Mouse (Mus musculus) testis, adult 2 months (tissue): ENCODE data around the gene Mlf2. TPM values are rescaled to one million over a fixed set of nuclear protein-coding genes. Genes with fewer than 3 reads are reported as not detected.
A peak's percentile ranks its signal among the peaks of the same experiment; 100 is the strongest.
"Not testable (repeated sequence)": the region's sequence is repeated elsewhere in the genome, so short reads cannot be mapped to it uniquely, and the experiment has no call there.

Experiments
- H3K27ac ChIP-seq: fragments of 200-500 bp; 2 replicates; pipeline ENCODE4 v1.5.1; 2012; ENCODE audit warnings: low read depth, low read length; ENCODE audit not compliant: control insufficient read depth, insufficient read depth
- H3K27me3 ChIP-seq: fragments of 200-500 bp; 2 replicates; pipeline ENCODE4 v1.6.1; 2012; ENCODE audit warnings: mild to moderate bottlenecking, low read length, moderate library complexity; ENCODE audit not compliant: control insufficient read depth, insufficient read depth
- H3K36me3 ChIP-seq: fragments of 200-500 bp; 2 replicates; pipeline ENCODE4 v1.6.1; 2012; ENCODE audit warnings: mild to moderate bottlenecking, low read length; ENCODE audit not compliant: control insufficient read depth, insufficient read depth
- H3K4me1 ChIP-seq: fragments of 200-500 bp; 2 replicates; pipeline ENCODE4 v1.6.1; 2012; ENCODE audit warnings: low read length; ENCODE audit not compliant: control insufficient read depth, insufficient read depth
- H3K4me3 ChIP-seq: fragments of 200-500 bp; 2 replicates; pipeline ENCODE4 v1.5.1; 2012; ENCODE audit warnings: low read depth, mild to moderate bottlenecking, low read length, moderate library complexity, mixed read lengths; ENCODE audit not compliant: control insufficient read depth
- CTCF ChIP-seq: fragments of 200-500 bp; IDR thresholded peaks from 2 replicates; pipeline ENCODE4 v1.5.1; 2012; ENCODE audit warnings: low read depth, mild to moderate bottlenecking, inconsistent platforms, low read length, moderate library complexity; ENCODE audit not compliant: control insufficient read depth, insufficient read depth, insufficient replicate concordance
- POLR2A ChIP-seq: fragments of 200-500 bp; IDR thresholded peaks from 2 replicates; pipeline ENCODE4 v1.6.1; 2012; ENCODE audit warnings: low read depth, mild to moderate bottlenecking, inconsistent platforms, low read length, moderate library complexity; ENCODE audit not compliant: control insufficient read depth
- polyA plus RNA-seq: library from polyadenylated mRNA; depleted of rRNA; stranded (reverse); fragments of >200 nt; gene quantifications from 2 replicates; pipeline ENCODE4 v1.2.3, GENCODE M21; 2012

Gene Mlf2
- polyA plus RNA-seq, 1 experiment, result 75.4 TPM

- Histone ChIP-seq H3K4me3 (no peak overlapping the region), H3K27ac (no peak overlapping the region), H3K36me3 (no peaks in the 10 kb centered on the region), H3K4me1 (no peaks in the 10 kb centered on the region), H3K27me3 (no peaks in the 10 kb centered on the region)
- no peak for TF ChIP-seq POLR2A
- TF ChIP-seq CTCF, result no peak
Measured at GRCm38 (mm10) chr6:124890997-124891396, 40.2 kb upstream of the Mlf2 start.

DNA sequence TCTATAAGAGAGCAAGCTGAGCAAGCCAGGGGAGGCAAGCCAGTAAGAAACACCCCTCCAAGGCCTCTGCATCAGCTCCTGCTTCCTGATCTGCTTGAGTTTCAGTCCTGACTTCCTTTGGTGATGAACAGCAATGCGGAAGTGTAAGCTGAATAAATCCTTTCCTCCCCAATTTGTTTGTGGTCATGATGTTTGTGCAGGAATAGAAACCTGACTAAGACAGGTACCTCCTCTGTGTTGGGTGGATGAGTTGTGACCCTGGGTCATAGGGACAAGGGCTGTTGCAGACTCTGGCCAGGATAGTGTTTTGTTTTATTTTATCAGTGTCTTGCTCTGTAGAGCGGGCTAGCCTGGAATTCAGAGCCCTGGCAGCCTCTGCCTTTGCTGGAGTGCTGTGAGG is 37.1 kb upstream of the Mlf2 start:
- H3K36me3 ChIP-seq, H3K27me3 ChIP-seq, H3K4me3 ChIP-seq, H3K27ac ChIP-seq, H3K4me1 ChIP-seq: not testable (repeated sequence)

DNA sequence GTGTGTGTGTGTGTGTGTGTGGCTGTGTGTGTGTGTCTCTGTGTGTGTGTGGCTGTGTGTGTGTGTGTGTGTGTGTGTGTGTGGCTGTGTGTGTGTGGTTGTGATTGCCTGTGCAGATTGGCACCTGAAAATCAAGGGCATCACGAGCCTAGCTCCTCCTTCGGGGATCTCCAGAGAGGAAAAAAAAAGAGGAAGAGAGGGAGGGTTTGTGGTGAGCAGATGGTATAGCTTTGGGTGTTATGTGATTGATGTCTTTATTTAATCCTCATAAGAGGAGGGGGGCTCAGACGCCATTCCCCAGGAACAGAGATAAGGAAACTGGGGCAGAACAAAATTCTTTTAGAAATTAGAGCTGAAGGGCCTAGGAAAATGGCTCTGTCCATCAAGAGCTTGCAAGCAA is 32.8 kb upstream of the Mlf2 start:
- Histone ChIP-seq H3K36me3 (no peaks in the 10 kb centered on the region), H3K27me3 (no peaks in the 10 kb centered on the region), H3K27ac (no peak overlapping the region), H3K4me3 (no peak overlapping the region), H3K4me1 (peaks cover under 1% of the 10 kb centered on the region)
- TF ChIP-seq POLR2A (no peak), CTCF (no peak)

GRCm38 (mm10) chr6:124900056-124900800 is 31.0 kb upstream of the Mlf2 start:
- no peak for TF ChIP-seq CTCF
- TF ChIP-seq POLR2A, result no peak
- Histone ChIP-seq H3K27me3 (no peaks in the 10 kb centered on the region), H3K4me1 (peaks cover 16% of the 10 kb centered on the region), H3K36me3 (no peaks in the 10 kb centered on the region), H3K4me3 (no peak overlapping the region), H3K27ac (no peak overlapping the region)

- Histone ChIP-seq H3K27ac (no peak overlapping the region), H3K36me3 (no peaks in the 10 kb centered on the region), H3K27me3 (no peaks in the 10 kb centered on the region), H3K4me3 (no peak overlapping the region; the same call in 1 of the 2 replicates), H3K4me1 (peaks cover 19% of the 10 kb centered on the region)
- TF ChIP-seq POLR2A (no peak), CTCF (no peak)
Measured at GRCm38 (mm10) chr6:124900801-124901480, 30.2 kb upstream of the Mlf2 start.

DNA sequence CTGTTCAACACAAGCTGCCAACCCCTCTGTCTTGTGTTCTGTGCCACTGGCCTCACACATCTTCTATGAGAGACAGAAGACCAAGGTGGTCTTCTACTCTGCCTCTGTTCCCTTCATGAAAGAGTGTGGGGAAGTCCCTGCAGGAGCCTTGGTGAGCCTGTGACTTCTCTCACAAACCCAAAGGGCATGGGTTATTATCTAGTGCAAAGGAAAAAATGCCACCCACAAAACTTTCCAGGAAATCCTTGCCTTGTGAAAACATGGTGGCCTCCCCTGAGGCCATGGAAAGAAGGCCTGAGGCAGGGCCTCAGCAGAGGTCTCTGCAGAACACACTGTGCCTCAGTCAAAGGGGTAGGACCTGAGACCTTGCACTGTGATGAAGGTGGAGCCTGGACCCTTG is 29.3 kb upstream of the Mlf2 start:
- H3K4me1 ChIP-seq, result peaks cover 19% of the 10 kb centered on the region
- no peak overlapping the region for H3K4me3 ChIP-seq
- H3K27me3 ChIP-seq, result no peaks in the 10 kb centered on the region
- H3K27ac ChIP-seq, result no peak overlapping the region
- TF ChIP-seq POLR2A, result no peak
- TF ChIP-seq CTCF, result no peak
- no peaks in the 10 kb centered on the region for H3K36me3 ChIP-seq

DNA sequence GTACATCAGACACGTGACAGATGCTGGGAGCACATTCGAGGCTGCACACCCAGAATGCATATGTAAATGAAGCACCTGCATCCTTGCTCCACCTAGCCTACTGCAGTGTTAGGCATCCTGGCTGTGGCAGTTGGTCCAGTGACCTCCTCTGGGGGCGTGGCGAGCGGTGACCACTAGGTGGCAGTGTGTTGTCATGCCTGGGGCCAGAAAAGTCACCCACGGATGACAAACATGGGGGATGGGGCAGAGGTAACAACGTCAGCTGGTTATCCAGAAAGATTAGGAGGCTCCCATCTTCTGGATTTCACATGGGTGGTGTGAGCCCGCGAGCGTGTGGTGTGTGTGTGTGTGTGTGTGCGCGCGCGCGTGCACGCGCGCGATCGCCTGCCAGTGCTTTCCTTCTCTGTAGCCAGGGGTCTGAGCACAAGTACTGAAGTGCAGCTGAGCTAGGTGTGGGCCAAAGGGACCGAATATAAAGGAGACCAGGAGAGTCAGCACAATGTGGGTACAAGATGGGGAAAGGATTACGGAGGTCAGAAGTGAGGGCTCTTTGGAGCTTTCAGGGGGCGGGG is 27.5 kb upstream of the Mlf2 start:
- Histone ChIP-seq H3K4me1 (peaks cover 19% of the 10 kb centered on the region), H3K36me3 (no peaks in the 10 kb centered on the region), H3K27me3 (no peaks in the 10 kb centered on the region), H3K27ac (peak overlapping the region; percentile 86), H3K4me3 (peak overlapping the region; percentile 73)
- peak; percentile 98 for TF ChIP-seq CTCF
- no peak for TF ChIP-seq POLR2A
